Mouse (Mus musculus) hindbrain, postnatal 0 days (tissue): ENCODE data around the gene Hoga1. TPM values are rescaled to one million over a fixed set of nuclear protein-coding genes. Genes with fewer than 3 reads are reported as not detected.
A peak's percentile ranks its signal among the peaks of the same experiment; 100 is the strongest.

Experiments used
- ATAC-seq: fragments of 200-750 bp; cut with Nextera tagmentation; 2 replicates; pipeline ENCODE4 v1.8.0; 2017; ENCODE audit warnings: mild to moderate bottlenecking, moderate TSS enrichment, moderate library complexity
- DNase-seq: peaks from one replicate; pipeline ENCODE4 v3.0.0-alpha.2; 2015; ENCODE audit warnings: low spot score
- H3K27ac ChIP-seq: fragments of 300-500 bp; sonication (generic); 2 replicates; pipeline ENCODE4 v1.5.1; 2014; ENCODE audit warnings: mild to moderate bottlenecking
- H3K27me3 ChIP-seq: fragments of 300-500 bp; sonication (generic); 2 replicates; pipeline ENCODE4 v1.6.1; 2014; ENCODE audit warnings: low read length, mixed read lengths; ENCODE audit not compliant: insufficient read depth
- H3K36me3 ChIP-seq: fragments of 300-500 bp; sonication (generic); 2 replicates; pipeline ENCODE4 v1.6.1; 2014; ENCODE audit warnings: low read length, mixed read lengths; ENCODE audit not compliant: insufficient read depth
- H3K4me1 ChIP-seq: fragments of 300-500 bp; sonication (generic); 2 replicates; pipeline ENCODE4 v1.6.1; 2014; ENCODE audit warnings: antibody characterized with exemption, low read length, mixed read lengths; ENCODE audit not compliant: insufficient read depth
- H3K4me2 ChIP-seq: fragments of 300-500 bp; sonication (generic); 2 replicates; pipeline ENCODE4 v1.6.1; 2014; ENCODE audit warnings: low read depth, mild to moderate bottlenecking, low read length, moderate library complexity, mixed read lengths
- H3K4me3 ChIP-seq: fragments of 300-500 bp; sonication (generic); 2 replicates; pipeline ENCODE4 v1.5.1; 2014; ENCODE audit warnings: low read length
- H3K9ac ChIP-seq: fragments of 300-500 bp; sonication (generic); replicated peaks from 2 replicates; pipeline ENCODE4 v1.6.1; 2014; ENCODE audit warnings: mild to moderate bottlenecking, low read length, moderate library complexity, mixed read lengths
- H3K9me3 ChIP-seq: fragments of 300-500 bp; sonication (generic); 2 replicates; pipeline ENCODE4 v1.6.1; 2016; ENCODE audit warnings: low read length, mixed read lengths
- CTCF ChIP-seq: IDR thresholded peaks from 2 replicates; pipeline ENCODE4 v1.5.1; 2016; ENCODE audit warnings: antibody characterized with exemption, control low read depth, low read depth
- WGBS: fragments of 180-500 bp; shearing (Covaris S2); extraction: QIAGEN DNeasy Blood & Tissue Kit; methylation state at CpG from one replicate; pipeline ENCODE4 v1.1.7; 2014; 5-methylcytosine and 5-hydroxymethylcytosine counted together
- polyA plus RNA-seq: library from polyadenylated mRNA; unstranded; fragments of >200 nt; fragmentation: Nextera tagmentation; extraction: Ambion mirVana; gene quantifications from 2 replicates; pipeline ENCODE4 v1.2.1, GENCODE M21; 2015
- total RNA-seq: library from RNA; depleted of rRNA; stranded (reverse); fragments of >200 nt; gene quantifications from 2 replicates; pipeline ENCODE4 v1.2.3, GENCODE M21; 2014; rRNA removed

The Hoga1 gene
- total RNA-seq (2.2 and 3.6 TPM in 2 replicates), polyA plus RNA-seq (3.9 and 4.6 TPM in 2 replicates)

- DNase-seq (peak; percentile 82), ATAC-seq (peak; percentile 95)
- H3K9ac ChIP-seq = 0 out of 2 replicates have a peak within 1 kb of the TSS, but pooled peaks have one; percentile 17
- no peaks in the 10 kb centered on the region for H3K9me3 ChIP-seq
- peak within 1 kb of the TSS; percentile 56 for H3K4me2 ChIP-seq
- H3K27me3 ChIP-seq = no peaks in the 10 kb centered on the region
- peak within 1 kb of the TSS; percentile 25 for H3K4me3 ChIP-seq
- no peaks in the 10 kb centered on the region for H3K36me3 ChIP-seq
- no peak within 1 kb of the TSS for H3K27ac ChIP-seq
- 24% methylated on average over 23 of the region's 23 CpGs for WGBS
- H3K4me1 ChIP-seq = peaks cover 4% of the 10 kb centered on the region; the same call in 1 of the 2 replicates
- TF ChIP-seq CTCF = peak; percentile 89
These were observed at the start of gene Hoga1 for GRCm38 (mm10) chr19:42045269-42046102. Gene Hoga1 (plus strand): TSS chr19:42045610.

- Histone ChIP-seq H3K9ac (no peak overlapping the region), H3K27ac (no peak overlapping the region), H3K9me3 (no peaks in the 10 kb centered on the region), H3K27me3 (no peaks in the 10 kb centered on the region), H3K4me3 (no peak overlapping the region), H3K4me2 (no peak overlapping the region), H3K4me1 (no peaks in the 10 kb centered on the region), H3K36me3 (no peaks in the 10 kb centered on the region)
- ATAC-seq (no peak), DNase-seq (no peak)
- 91% methylated on average over 10 of the region's 10 CpGs for WGBS
- no peak for TF ChIP-seq CTCF
These were observed 48.3 kb upstream of the Hoga1 start for GRCm38 (mm10) chr19:41997090-41997489.

DNA sequence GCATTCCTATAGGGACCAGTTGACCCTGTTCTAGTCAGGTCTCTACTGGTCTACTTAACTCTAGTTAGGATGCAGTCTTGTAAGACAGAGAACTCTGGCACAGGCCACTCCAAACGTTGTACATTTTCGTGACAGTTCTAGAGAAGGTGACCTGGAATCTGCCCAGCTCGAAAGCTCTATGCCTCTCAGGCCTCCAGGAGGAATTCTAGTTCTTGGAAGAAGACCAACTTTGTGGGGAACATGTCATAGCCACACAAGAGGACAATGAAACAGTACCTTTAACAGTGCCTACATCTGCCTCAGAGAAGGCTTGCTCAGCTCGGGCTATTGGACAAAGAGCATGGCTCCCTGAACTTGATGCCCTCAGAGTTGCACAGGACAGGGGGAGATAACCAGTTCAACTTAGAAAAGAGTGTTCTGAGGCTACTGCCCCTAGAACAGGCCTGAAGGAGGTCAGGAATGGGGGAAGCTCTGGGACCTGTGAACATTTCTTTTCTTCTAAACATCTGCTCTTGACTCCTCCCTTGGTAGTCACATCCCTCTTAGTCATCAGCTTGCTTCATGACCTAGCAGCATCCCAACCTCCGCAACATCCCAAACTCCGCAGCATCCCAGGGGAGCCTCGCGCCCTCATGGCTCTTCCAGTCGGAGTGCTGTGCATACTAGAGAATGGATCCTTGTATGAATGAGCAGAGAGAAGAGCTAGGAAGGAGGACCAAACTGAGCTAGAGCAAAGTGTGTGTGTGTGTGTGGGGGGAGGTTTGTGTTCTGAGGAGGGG lies 46.5 kb upstream of the Hoga1 start:
- 80% methylated on average over 9 of the region's 9 CpGs for WGBS
- H3K27ac ChIP-seq = no peak overlapping the region
- ATAC-seq = no peak

GRCm38 (mm10) chr19:41999688-42000283 lies 45.6 kb upstream of the Hoga1 start:
- no peaks in the 10 kb centered on the region for H3K36me3 ChIP-seq
- H3K4me3 ChIP-seq = no peak overlapping the region
- 89% methylated on average over 4 of the region's 4 CpGs for WGBS
- no peak overlapping the region for H3K9ac ChIP-seq
- H3K4me1 ChIP-seq = no peaks in the 10 kb centered on the region
- H3K27me3 ChIP-seq = no peaks in the 10 kb centered on the region
- no peak overlapping the region for H3K27ac ChIP-seq
- H3K4me2 ChIP-seq = no peak overlapping the region
- no peak for ATAC-seq
- no peak for DNase-seq
- H3K9me3 ChIP-seq = no peaks in the 10 kb centered on the region
- no peak for TF ChIP-seq CTCF

More for the DNA sequence above, 46.5 kb upstream of the Hoga1 start:
- H3K4me1 ChIP-seq = no peaks in the 10 kb centered on the region
- no peak for DNase-seq
- H3K4me3 ChIP-seq = no peak overlapping the region
- no peak overlapping the region for H3K4me2 ChIP-seq
- no peak overlapping the region for H3K9ac ChIP-seq
- H3K36me3 ChIP-seq = no peaks in the 10 kb centered on the region
- no peak for TF ChIP-seq CTCF
- no peaks in the 10 kb centered on the region for H3K27me3 ChIP-seq
- no peaks in the 10 kb centered on the region for H3K9me3 ChIP-seq

DNA sequence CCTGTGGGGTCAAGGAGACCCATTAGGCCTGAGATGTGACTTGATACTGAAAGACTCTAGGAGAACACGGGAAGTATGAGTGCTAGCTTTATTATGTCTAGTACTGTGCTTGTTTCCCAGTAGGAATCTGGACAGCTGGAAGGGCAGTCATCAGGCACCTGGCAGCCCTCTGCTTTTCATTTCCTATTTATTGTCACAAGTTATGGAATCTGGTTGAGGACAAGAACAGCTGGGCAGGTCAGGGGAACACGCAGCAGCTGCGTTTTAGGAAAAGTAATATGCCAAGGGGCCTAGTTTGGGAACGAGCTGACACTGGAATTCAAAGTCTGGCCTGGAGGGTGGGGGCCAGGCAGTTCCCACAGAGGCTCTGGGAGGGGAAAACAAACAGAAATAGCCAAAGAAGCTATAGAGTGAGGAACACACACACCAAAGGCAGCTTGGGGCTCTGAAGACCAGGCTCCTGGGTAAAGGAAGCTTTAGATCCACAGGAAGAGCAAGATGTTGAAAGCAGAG lies 44.9 kb upstream of the Hoga1 start:
- H3K9ac ChIP-seq = no peak overlapping the region
- H3K27me3 ChIP-seq = no peaks in the 10 kb centered on the region
- WGBS = 54% methylated on average over 4 of the region's 4 CpGs
- no peak overlapping the region for H3K4me2 ChIP-seq
- no peaks in the 10 kb centered on the region for H3K36me3 ChIP-seq
- no peak for TF ChIP-seq CTCF
- H3K4me3 ChIP-seq = no peak overlapping the region
- no peaks in the 10 kb centered on the region for H3K4me1 ChIP-seq
- no peak for DNase-seq
- ATAC-seq = no peak
- peak overlapping the region; percentile 0; the same call in 1 of the 2 replicates for H3K27ac ChIP-seq
- H3K9me3 ChIP-seq = no peaks in the 10 kb centered on the region

DNA sequence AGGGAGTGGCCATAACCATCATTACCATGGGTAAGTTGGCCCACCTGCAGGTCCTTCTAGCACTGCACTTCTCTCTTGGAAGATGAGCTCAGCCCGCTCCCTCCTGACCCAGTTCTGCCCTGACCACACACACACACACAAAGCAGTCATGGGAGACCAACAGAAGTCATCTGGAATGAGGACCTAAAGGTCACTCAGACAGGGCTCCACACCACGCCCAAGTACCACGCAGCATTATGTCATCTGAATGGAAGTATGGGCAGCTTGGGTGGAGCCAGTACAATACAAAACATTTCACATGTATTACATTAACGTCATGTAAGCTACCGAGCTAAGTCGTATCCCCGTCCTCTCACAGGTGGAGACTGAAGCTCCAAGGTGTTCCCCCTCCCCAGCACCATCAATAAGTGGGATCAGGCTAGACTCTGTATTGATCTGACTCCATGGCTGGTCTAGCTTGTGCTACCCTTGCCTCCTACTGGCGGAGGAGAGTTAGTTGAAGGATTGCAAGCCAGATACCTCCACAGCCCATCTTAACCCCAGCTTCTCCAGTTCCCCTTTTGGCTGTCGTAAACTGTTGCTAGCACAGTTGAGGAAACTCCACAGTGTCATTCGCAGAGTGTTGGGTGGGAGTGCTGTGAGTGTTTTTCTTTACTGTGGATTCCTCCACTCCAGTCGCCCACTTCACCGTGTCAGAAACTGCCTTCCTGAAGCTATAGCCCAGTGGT lies 44.0 kb upstream of the Hoga1 start:
- H3K4me3 ChIP-seq = no peak overlapping the region
- DNase-seq (no peak), ATAC-seq (no peak)
- H3K36me3 ChIP-seq = no peaks in the 10 kb centered on the region
- no peak overlapping the region for H3K9ac ChIP-seq
- no peak for TF ChIP-seq CTCF
- WGBS = 89% methylated on average over 12 of the region's 12 CpGs
- H3K9me3 ChIP-seq = no peaks in the 10 kb centered on the region
- no peak overlapping the region for H3K27ac ChIP-seq
- no peak overlapping the region for H3K4me2 ChIP-seq
- H3K27me3 ChIP-seq = no peaks in the 10 kb centered on the region
- no peaks in the 10 kb centered on the region for H3K4me1 ChIP-seq
